Comparison of ENCODE assay signal across 8 mouse cellular contexts in genomic region chr8:83574631-83575315, GRCm38 (mm10). TPM values are rescaled to one million over a fixed set of nuclear protein-coding genes. Genes with fewer than 3 reads are reported as not detected.
DNase-seq lines count a peak whose midpoint lies in the region; ATAC-seq lines count a peak whose summit lies in the region.
"Had no signal": no experiment of that assay in that cellular context is flagged by ENCODE, and none has a peak within 500 bp of the region (broad histone marks: within the 10 kb centered on the region; RNA-seq: fewer than 3 reads in every experiment).

No protein-coding gene starts in this region.

- no peaks in the 10 kb centered on the region for H3K9me3 ChIP-seq in heart, embryonic 11.5 days (replicated peaks; ENCODE audit: control insufficient read depth, low read length)
- H3K9me3 ChIP-seq: liver, embryonic 15.5 days had no signal

- H3K36me3 ChIP-seq in heart, embryonic 11.5 days (ENCODE audit: control insufficient read depth, insufficient read depth, low read length): peaks cover 17% of the 10 kb centered on the region

- WGBS in heart, embryonic 11.5 days (ENCODE audit: insufficient replicate concordance): 76% methylated on average over 15 of the region's 15 CpGs

- DNase-seq in kidney, adult 18-20 months: peak; percentile 34
- DNase-seq in kidney, adult 8-10 months: no peak
- peak; percentile 2 for DNase-seq in urinary bladder, postnatal 14 days (ENCODE audit: low spot score)
- DNase-seq in urinary bladder, adult 2 months (ENCODE audit: low spot score): no peak
- no peak for DNase-seq in MN1 (ENCODE audit: low spot score)

- no peak overlapping the region for H3K4me3 ChIP-seq in heart, embryonic 11.5 days (ENCODE audit: low read depth, low read length)
- H3K4me3 ChIP-seq: liver, embryonic 15.5 days had no signal

- H3K9ac ChIP-seq in heart, embryonic 11.5 days (ENCODE audit: low read depth, low read length): no peak overlapping the region
- H3K9ac ChIP-seq: liver, embryonic 15.5 days had no signal

- no peak for ATAC-seq in heart, embryonic 11.5 days (replicated peaks; ENCODE audit: insufficient number of reproducible peaks, low FRiP score, low TSS enrichment)
- ATAC-seq in inflammation-experienced regulatory T-cells, adult 6 months: no peak

- H3K27me3 ChIP-seq in heart, embryonic 11.5 days (ENCODE audit: control insufficient read depth, insufficient read depth, low read length): no peaks in the 10 kb centered on the region
- H3K27me3 ChIP-seq: liver, embryonic 15.5 days had no signal

- H3K4me1 ChIP-seq in heart, embryonic 11.5 days (ENCODE audit: control insufficient read depth, insufficient read depth, low read length): peaks cover 65% of the 10 kb centered on the region

- H3K27ac ChIP-seq in heart, embryonic 11.5 days (ENCODE audit: low read depth, low read length): peak overlapping the region; percentile 91
- H3K27ac ChIP-seq: liver, embryonic 15.5 days had no signal

- no peak overlapping the region for H3K4me2 ChIP-seq in heart, embryonic 11.5 days
- H3K4me2 ChIP-seq: liver, embryonic 15.5 days had no signal

RNA-seq across cellular contexts. Expression of gene Ndufb7, which starts 8.3 kb away (rescaled TPM):
- 241 and 263 TPM in 2 replicates for polyA plus RNA-seq in urinary bladder, adult 2 months (2012; rRNA removed)
- polyA plus RNA-seq in heart, embryonic 11.5 days (2014; fragmentation: Nextera tagmentation; extraction: Ambion mirVana): 546 and 556 TPM in 2 replicates
- 100 to 1,000 TPM; 284 to 389 (median 291) TPM for polyA plus RNA-seq in inflammation-experienced regulatory T-cells, adult 6 months (2017; shearing (Covaris generic))

RNA-seq across cellular contexts. Expression of gene Tecr, which starts 33.0 kb away (rescaled TPM):
- 298 and 313 TPM in 2 replicates for polyA plus RNA-seq in urinary bladder, adult 2 months (2012; rRNA removed)
- polyA plus RNA-seq in heart, embryonic 11.5 days (2014; fragmentation: Nextera tagmentation; extraction: Ambion mirVana): 531 and 534 TPM in 2 replicates
- polyA plus RNA-seq in inflammation-experienced regulatory T-cells, adult 6 months (2017; shearing (Covaris generic)): 100 to 1,000 TPM; 341 to 488 (median 426) TPM

RNA-seq across cellular contexts. Expression of gene Dnajb1, which starts 33.2 kb away (rescaled TPM):
- 30.7 and 36.8 TPM in 2 replicates for polyA plus RNA-seq in urinary bladder, adult 2 months (2012; rRNA removed)
- polyA plus RNA-seq in heart, embryonic 11.5 days (2014; fragmentation: Nextera tagmentation; extraction: Ambion mirVana): 51.2 and 51.5 TPM in 2 replicates
- 10 to 100 TPM; 36.3 to 53.7 (median 41.0) TPM for polyA plus RNA-seq in inflammation-experienced regulatory T-cells, adult 6 months (2017; shearing (Covaris generic))

RNA-seq across cellular contexts. Expression of gene Olfr370, which starts 39.2 kb away (rescaled TPM):
- not detected in 2 replicates for polyA plus RNA-seq in urinary bladder, adult 2 months (2012; rRNA removed)
- 0.08 TPM in 1 of 2 replicates, not detected in the other for polyA plus RNA-seq in heart, embryonic 11.5 days (2014; fragmentation: Nextera tagmentation; extraction: Ambion mirVana)
- not detected for polyA plus RNA-seq in inflammation-experienced regulatory T-cells, adult 6 months (2017; shearing (Covaris generic))
- polyA plus RNA-seq: liver, embryonic 15.5 days had no signal

Comparison
In these comparisons a context has a peak if more than half of its experiments do, and no peak if none do; other contexts are left out.
1. DNase-seq: peak in kidney, adult 18-20 months (single experiment) and urinary bladder, postnatal 14 days (single experiment); none in kidney, adult 8-10 months (0 of 2), urinary bladder, adult 2 months (single experiment) and MN1 (single experiment).